Mouse (Mus musculus): Measurements from ENCODE around the gene Rflnb. TPM values are rescaled to one million over a fixed set of nuclear protein-coding genes. Genes with fewer than 3 reads are reported as not detected.
A peak's percentile ranks its signal among the peaks of the same experiment; 100 is the strongest.

Gene Rflnb
- polyA plus RNA-seq, 1 experiment, result 7.5 TPM

GRCm38 (mm10) chr11:76035182-76035581 is 7.6 kb upstream of the Rflnb start:
- Histone ChIP-seq H3K4me2 (ENCODE audit: low read depth) (no peak overlapping the region), H3K27me3 (ENCODE audit: control insufficient read depth, insufficient read depth, insufficient read length) (peaks cover 12% of the 10 kb centered on the region), H3ac (ENCODE audit: control insufficient read depth, insufficient read length) (no peak overlapping the region), H3K79me2 (ENCODE audit: control insufficient read depth, insufficient read depth) (no peaks in the 10 kb centered on the region), H3K36me3 (ENCODE audit: control insufficient read depth, insufficient read depth) (no peaks in the 10 kb centered on the region), H3K4me3 (no peak overlapping the region)
- TF ChIP-seq CEBPB (IDR thresholded peaks at IDR 0.05; ENCODE audit: insufficient read depth, poor library complexity, severe bottlenecking) (no peak), MAX (IDR thresholded peaks at IDR 0.05; ENCODE audit: low read depth) (no peak), POLR2AphosphoS2 (IDR thresholded peaks at IDR 0.05; ENCODE audit: insufficient read length, low read depth) (no peak), SRF (IDR thresholded peaks at IDR 0.05; ENCODE audit: control insufficient read depth, insufficient read length, low read depth) (no peak), POLR2A (IDR thresholded peaks at IDR 0.05; ENCODE audit: insufficient read length, low read depth) (no peak), E2F4 (IDR thresholded peaks at IDR 0.05; ENCODE audit: insufficient read depth) (no peak)

- TF ChIP-seq TCF3 (IDR thresholded peaks at IDR 0.05; ENCODE audit: insufficient read length, low read depth) (no peak), CEBPB (IDR thresholded peaks at IDR 0.05; ENCODE audit: insufficient read depth, poor library complexity, severe bottlenecking) (no peak)
- Histone ChIP-seq H3ac (ENCODE audit: control insufficient read depth, insufficient read length) (no peak overlapping the region), H3K36me3 (ENCODE audit: control insufficient read depth, insufficient read depth) (no peaks in the 10 kb centered on the region), H3K4me3 (no peak overlapping the region), H3K79me2 (ENCODE audit: control insufficient read depth, insufficient read depth) (no peaks in the 10 kb centered on the region), H3K27me3 (ENCODE audit: control insufficient read depth, insufficient read depth, insufficient read length) (peaks cover 12% of the 10 kb centered on the region), H3K4me2 (ENCODE audit: low read depth) (no peak overlapping the region)
Measured at GRCm38 (mm10) chr11:76033836-76034235, 6.3 kb upstream of the Rflnb start.

- H3K4me3 ChIP-seq, result no peak overlapping the region
- H3K4me2 ChIP-seq (ENCODE audit: low read depth), result no peak overlapping the region
- no peak for TF ChIP-seq TCF12 (IDR thresholded peaks at IDR 0.05; ENCODE audit: insufficient read depth, poor library complexity, severe bottlenecking)
- TF ChIP-seq SRF (IDR thresholded peaks at IDR 0.05; ENCODE audit: control insufficient read depth, insufficient read length, low read depth), result no peak
- TF ChIP-seq MYOD1 (IDR thresholded peaks at IDR 0.05; ENCODE audit: control insufficient read depth in 1 of 3, insufficient read length in 2 of 3, low read depth in 2 of 3), result no peak
- peaks cover 12% of the 10 kb centered on the region for H3K27me3 ChIP-seq (ENCODE audit: control insufficient read depth, insufficient read depth, insufficient read length)
- no peak overlapping the region for H3ac ChIP-seq (ENCODE audit: control insufficient read depth, insufficient read length)
- H3K79me2 ChIP-seq (ENCODE audit: control insufficient read depth, insufficient read depth), result no peaks in the 10 kb centered on the region
- H3K36me3 ChIP-seq (ENCODE audit: control insufficient read depth, insufficient read depth), result no peaks in the 10 kb centered on the region
Measured at GRCm38 (mm10) chr11:76033359-76033758, 5.8 kb upstream of the Rflnb start.

- Histone ChIP-seq H3K36me3 (ENCODE audit: control insufficient read depth, insufficient read depth) (no peaks in the 10 kb centered on the region), H3K4me2 (ENCODE audit: low read depth) (peak overlapping the region; percentile 62), H3K79me2 (ENCODE audit: control insufficient read depth, insufficient read depth) (no peaks in the 10 kb centered on the region), H3ac (ENCODE audit: control insufficient read depth, insufficient read length) (peak overlapping the region; percentile 56), H3K4me3 (peak overlapping the region; percentile 18), H3K27me3 (ENCODE audit: control insufficient read depth, insufficient read depth, insufficient read length) (no peaks in the 10 kb centered on the region)
- TF ChIP-seq POLR2AphosphoS2 (IDR thresholded peaks at IDR 0.05; ENCODE audit: insufficient read length, low read depth) (no peak), TCF3 (IDR thresholded peaks at IDR 0.05; ENCODE audit: insufficient read length, low read depth) (no peak), TCF12 (IDR thresholded peaks at IDR 0.05; ENCODE audit: insufficient read depth, poor library complexity, severe bottlenecking) (no peak), MAX (IDR thresholded peaks at IDR 0.05; ENCODE audit: low read depth) (no peak), CEBPB (IDR thresholded peaks at IDR 0.05; ENCODE audit: insufficient read depth, poor library complexity, severe bottlenecking) (no peak), SRF (IDR thresholded peaks at IDR 0.05; ENCODE audit: control insufficient read depth, insufficient read length, low read depth) (no peak), USF1 (IDR thresholded peaks at IDR 0.05; ENCODE audit: low read depth) (no peak), POLR2A (IDR thresholded peaks at IDR 0.05; ENCODE audit: insufficient read length, low read depth) (no peak), MYOD1 (IDR thresholded peaks at IDR 0.05; ENCODE audit: control insufficient read depth in 1 of 3, insufficient read length in 2 of 3, low read depth in 2 of 3) (no peak), MYOG (IDR thresholded peaks at IDR 0.05; ENCODE audit: control insufficient read depth in 1 of 3, insufficient read depth in 1 of 3, insufficient read length in 2 of 3, low read depth in 2 of 3) (no peak), E2F4 (IDR thresholded peaks at IDR 0.05; ENCODE audit: insufficient read depth) (no peak), REST (IDR thresholded peaks at IDR 0.05; ENCODE audit: insufficient read depth, insufficient read length) (no peak)
Measured at GRCm38 (mm10) chr11:76028072-76028465, 487 bp upstream of the Rflnb start.

- Histone ChIP-seq H3K4me2 (ENCODE audit: low read depth) (peak overlapping the region; percentile 46), H3K36me3 (ENCODE audit: control insufficient read depth, insufficient read depth) (no peaks in the 10 kb centered on the region), H3K4me3 (peak overlapping the region; percentile 18), H3K27me3 (ENCODE audit: control insufficient read depth, insufficient read depth, insufficient read length) (no peaks in the 10 kb centered on the region), H3K79me2 (ENCODE audit: control insufficient read depth, insufficient read depth) (no peaks in the 10 kb centered on the region), H3ac (ENCODE audit: control insufficient read depth, insufficient read length) (peak overlapping the region; percentile 56)
- TF ChIP-seq POLR2AphosphoS2 (IDR thresholded peaks at IDR 0.05; ENCODE audit: insufficient read length, low read depth), result no peak
- TF ChIP-seq REST (IDR thresholded peaks at IDR 0.05; ENCODE audit: insufficient read depth, insufficient read length), result no peak
- TF ChIP-seq TCF3 (IDR thresholded peaks at IDR 0.05; ENCODE audit: insufficient read length, low read depth), result no peak
- TF ChIP-seq TCF12 (IDR thresholded peaks at IDR 0.05; ENCODE audit: insufficient read depth, poor library complexity, severe bottlenecking), result no peak
Measured at GRCm38 (mm10) chr11:76026527-76027138, 949 bp downstream of the Rflnb start.

All from myocyte (in vitro differentiated cells).